In genomic region chr2:166119992-166120391, GRCm38 (mm10) we compare ENCODE assay signal across 16 mouse cellular contexts.
"Had no signal": no experiment of that assay in that cellular context is flagged by ENCODE, and none has a peak within 500 bp of the region (broad histone marks: within the 10 kb centered on the region; RNA-seq: fewer than 3 reads in every experiment).

No protein-coding gene starts in this region.

- H3K36me3 ChIP-seq: liver, embryonic 12.5 days; liver, embryonic 15.5 days had no signal

- H3K9me3 ChIP-seq: liver, embryonic 12.5 days; liver, embryonic 15.5 days; midbrain, embryonic 12.5 days had no signal

- H3K27ac ChIP-seq: kidney, postnatal 0 days; left cerebral cortex, adult 2 months; limb, embryonic 12.5 days; liver, embryonic 12.5 days; liver, embryonic 15.5 days; macrophage; midbrain, embryonic 12.5 days had no signal

- H3K4me3 ChIP-seq: left cerebral cortex, adult 2 months; limb, embryonic 12.5 days; liver, embryonic 12.5 days; liver, embryonic 15.5 days; midbrain, embryonic 12.5 days had no signal

- H3K4me2 ChIP-seq: limb, embryonic 12.5 days; liver, embryonic 12.5 days; liver, embryonic 15.5 days; midbrain, embryonic 12.5 days had no signal

- H3K4me1 ChIP-seq: limb, embryonic 12.5 days; liver, embryonic 12.5 days; liver, embryonic 15.5 days; midbrain, embryonic 12.5 days had no signal

- H3K27me3 ChIP-seq: limb, embryonic 12.5 days; liver, embryonic 12.5 days; liver, embryonic 15.5 days; midbrain, embryonic 12.5 days had no signal

- ATAC-seq: liver, embryonic 12.5 days; midbrain, embryonic 16.5 days had no signal

- DNase-seq: kidney, adult 18-20 months; kidney, adult 9 months; kidney, postnatal 36 days; layer of hippocampus, postnatal 36 days; liver; lung, adult 18-20 months; thymus, adult 18-20 months; thymus, postnatal 4 days had no signal

- H3K9ac ChIP-seq: limb, embryonic 12.5 days; liver, embryonic 12.5 days; liver, embryonic 15.5 days; midbrain, embryonic 12.5 days had no signal
